Mouse (Mus musculus): ENCODE measurements around the gene Hoxc12.

The Hoxc12 gene

DNA sequence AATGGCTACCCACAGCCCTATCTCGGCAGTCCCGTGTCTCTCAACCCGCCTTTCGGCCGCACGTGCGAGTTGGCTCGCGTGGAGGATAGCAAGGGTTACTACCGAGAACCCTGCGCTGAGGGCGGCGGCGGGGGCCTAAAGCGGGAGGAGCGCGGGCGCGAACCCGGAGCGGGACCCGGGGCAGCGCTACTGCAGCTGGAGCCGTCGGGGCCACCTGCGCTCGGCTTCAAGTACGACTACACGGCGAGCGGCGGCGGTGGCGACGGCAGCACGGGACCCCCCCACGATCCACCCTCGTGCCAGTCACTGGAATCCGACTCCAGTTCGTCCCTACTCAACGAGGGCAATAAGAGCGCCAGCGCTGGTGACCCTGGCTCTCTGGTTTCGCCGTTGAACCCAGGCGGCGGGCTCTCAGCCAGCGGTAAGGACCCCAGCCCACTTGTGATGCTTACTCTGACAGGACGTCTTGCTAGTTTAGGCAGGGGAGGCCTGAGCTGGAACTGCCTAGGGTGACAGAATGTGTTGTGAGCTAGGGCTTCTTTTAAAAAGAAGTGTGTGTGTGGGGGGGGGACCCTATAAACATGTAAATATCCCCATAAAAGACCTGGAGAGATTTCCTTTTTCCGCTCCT, 594 bp downstream of the Hoxc12 start:
- no peak for DNase-seq (ENCODE audit: low spot score in 2 of 2)

DNA sequence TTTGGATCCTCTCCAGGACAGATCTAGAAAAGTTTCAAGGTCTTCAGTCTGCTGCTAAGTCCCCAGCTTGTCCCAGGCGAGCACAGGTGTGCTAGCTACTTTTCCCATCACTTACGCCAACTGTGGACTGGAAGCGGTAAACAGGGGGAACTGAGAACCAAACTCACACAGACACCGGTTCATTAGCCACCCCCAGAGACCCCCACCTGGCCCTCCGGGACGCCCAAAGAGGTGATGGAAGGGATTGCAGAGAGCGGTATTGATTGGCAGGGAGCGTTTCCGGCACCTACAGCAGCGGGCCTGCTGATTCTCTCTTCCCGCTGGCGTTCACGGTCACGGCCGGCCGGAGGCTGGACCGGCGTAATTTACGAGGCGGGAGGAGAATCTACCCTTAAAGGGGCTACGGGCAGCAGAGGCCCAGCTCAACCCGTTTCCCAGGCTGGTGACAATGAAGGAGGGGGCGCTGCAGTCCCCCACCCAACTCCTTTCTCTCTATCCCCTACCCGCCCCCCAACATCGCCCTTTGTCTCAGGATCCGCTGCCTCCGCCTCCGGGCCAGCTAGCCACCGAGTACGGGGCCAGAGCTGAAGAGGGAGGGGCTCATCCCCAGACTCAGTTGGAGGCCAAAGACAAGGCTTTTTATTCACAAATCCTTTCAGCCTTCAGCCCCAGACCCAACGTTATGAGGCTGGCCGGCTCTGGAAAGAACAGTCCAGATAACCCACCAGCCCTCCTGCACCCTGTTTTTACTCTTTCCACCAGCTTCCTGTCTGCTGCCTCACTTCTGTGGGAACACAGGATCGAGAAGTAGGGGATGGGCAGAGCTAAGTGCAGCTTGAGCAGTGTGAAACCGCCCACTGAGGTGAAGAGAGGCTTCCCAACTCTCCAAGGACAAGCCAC, 2.9 kb downstream of the Hoxc12 start:
- no peak for DNase-seq (ENCODE audit: low spot score in 2 of 2)

DNA sequence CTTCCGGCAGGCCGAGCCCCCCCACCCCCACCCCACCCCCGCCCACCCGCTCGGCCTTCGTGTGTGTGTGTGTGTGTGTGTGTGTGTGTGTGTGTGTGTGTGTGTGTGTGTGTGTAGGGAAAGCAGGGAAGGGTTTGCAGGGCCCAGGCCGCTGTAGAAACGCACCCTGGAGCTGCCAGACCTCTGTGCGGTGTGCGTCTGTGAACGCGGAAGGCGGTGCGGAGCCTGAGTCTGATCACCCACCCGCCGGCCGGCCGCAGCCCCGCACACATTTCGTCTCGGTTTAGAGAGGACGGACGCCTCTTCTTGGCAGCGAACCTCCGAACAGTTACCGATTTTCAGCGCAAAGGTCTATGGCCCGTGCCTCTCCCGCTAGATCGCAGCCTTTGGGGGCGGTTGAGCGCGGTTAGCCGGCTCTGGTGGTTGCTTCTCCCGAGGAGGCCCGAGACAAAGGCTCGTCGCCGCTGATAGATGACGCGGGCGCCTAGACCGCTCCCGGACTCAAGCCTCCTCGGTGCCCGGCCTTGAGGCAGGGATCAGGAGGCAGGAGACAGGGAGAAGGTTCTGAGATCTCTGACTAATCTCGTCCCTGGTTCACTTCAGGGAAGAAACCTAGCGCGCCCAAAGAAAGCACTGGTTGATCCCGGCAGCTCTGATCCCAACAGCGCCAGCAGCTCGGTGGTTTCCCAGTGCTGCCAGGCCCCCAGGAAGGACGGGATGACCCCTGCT, 6.3 kb downstream of the Hoxc12 start:
- no peak for DNase-seq (ENCODE audit: low spot score in 2 of 2)

DNA sequence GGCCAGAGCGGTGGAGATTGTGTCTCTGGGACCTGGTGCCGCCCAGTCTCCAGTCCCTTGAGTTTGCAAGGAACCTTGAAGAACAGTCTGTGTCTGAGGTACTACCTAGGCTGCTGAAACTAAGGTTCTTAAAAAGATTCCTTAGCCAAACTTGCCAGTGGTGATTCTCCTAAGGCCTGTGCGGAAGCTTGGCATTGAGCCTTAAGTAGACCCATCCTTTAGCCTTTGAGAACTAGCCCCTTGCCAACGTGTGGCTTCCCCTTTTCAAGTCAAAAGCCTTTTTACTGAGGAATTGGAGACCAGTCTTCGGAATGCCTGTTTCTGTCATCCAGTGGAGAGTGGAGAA, 6.9 kb downstream of the Hoxc12 start:
- no peak for DNase-seq (ENCODE audit: low spot score in 2 of 2)

DNA sequence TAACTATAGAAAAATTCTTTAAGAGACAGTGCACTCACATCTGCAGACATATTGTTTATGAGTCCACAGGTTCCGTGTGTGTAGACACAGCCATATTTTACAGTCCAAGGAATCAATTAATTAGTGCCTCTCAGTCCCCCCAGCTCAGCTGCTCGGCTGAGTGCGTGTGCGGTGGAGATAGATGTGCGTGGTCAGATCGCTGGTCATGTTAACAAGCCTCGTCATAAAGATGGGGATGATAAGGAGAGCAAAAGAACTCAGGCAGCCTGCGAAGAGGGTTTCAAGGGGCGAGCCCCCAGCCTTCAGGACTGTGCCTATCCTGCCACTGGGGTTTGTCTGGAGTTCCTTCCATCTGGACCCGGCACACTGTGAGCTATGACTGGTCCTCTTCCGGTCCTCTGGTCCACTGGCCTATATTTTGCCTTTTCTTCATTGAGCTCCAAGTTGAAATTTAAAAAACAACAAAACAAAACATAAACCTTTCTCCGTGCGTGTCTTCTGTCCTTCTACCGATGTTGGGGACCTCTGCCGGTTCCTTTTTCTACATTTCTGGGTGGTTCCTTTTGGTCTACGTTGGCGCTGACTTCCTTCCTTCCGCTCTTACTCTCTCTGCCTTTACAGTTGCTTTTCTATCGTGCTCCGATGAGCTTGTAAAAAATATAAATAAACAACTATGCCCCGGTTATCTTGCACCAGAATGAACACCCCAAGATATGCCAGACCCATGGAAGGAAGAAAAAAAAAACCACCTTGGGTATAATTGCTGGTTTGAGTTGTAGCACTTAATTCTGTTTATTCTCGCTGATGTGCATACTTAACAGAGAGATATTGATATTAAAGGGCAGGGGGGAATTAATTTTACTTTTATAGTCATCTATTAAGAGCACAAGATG, 8.9 kb downstream of the Hoxc12 start:
- DNase-seq (ENCODE audit: low spot score in 2 of 2): no peak

DNA sequence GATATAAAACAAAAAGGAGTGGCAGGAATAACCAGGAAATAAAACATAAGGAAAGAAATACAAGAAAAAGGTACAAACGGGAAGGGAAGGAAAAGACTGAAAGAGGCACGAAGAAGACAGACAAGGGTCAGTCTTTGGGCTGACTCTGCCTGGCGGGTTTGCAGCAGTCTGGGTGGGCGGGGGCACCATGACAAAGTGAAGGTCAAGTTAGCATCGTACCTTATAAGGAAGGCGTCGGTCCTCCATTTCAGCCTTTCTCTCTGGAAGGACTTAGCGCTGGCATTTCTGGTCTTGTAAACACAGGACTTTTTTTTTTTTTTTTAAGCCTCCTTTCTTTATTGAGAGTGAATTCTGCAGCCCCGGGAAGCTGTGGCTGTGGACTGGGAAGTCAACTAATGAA, 10.7 kb downstream of the Hoxc12 start:
- DNase-seq (ENCODE audit: low spot score in 2 of 2): no peak

DNA sequence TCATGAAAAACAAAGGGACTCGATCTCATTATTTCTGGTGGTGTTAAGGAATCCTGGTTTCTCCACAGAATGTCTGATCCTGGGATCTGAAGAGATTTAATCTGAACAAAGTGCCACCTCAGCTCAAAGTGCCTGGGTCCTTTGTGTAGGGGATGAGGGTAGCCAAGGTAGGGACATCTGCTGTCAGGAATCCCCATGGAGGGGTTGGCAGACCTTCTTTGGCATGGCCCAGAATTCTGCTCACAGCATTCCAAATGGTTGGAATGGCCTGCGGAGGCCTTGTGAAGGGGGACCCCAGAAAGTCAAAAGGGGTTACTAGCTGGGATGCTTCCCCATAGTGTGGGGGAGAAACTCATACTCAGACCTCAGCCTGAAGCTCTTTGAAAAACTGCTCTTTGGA, 12.3 kb downstream of the Hoxc12 start:
- no peak for DNase-seq (ENCODE audit: low spot score in 2 of 2)

DNA sequence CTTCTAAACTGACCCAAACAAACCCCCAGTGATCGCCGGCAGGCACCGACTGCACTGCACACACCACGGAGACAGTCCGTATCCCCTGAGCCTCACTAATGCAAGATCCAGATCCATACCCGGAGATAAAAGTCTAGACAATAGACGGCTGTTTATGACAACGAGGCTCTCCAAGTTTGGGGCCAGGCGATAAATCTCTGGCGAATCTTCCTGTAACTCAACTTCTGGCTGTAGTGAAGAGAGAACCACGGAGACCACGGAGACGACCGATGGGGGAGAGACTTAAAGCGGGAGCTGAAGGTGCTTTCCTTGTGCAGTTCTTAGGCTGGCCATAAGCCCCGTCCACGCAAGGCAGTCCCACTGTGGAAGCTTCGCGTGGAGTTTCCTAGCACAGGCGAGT, 13.1 kb downstream of the Hoxc12 start:
- no peak for DNase-seq (ENCODE audit: low spot score in 2 of 2)

DNA sequence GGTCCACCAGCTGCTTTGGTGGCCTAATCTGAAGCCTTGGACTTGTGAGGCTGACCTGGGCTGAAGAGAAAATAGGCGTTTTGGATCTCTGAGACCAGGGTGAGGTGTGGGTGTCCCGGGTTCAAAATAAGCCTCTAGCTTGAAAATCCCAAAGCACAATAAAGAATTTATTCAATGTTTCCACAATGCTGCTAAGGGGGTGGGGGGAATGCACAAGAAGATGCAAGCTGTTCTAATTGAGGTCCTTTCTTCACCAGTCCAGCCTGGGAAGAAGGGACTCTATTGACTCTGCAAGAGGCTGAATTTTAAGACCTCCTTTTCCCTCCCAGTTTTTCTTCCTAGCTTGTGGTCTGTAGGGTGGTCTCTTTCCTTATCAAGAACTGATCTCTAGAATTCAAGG, 14.3 kb downstream of the Hoxc12 start:
- DNase-seq (ENCODE audit: low spot score in 2 of 2): no peak

DNA sequence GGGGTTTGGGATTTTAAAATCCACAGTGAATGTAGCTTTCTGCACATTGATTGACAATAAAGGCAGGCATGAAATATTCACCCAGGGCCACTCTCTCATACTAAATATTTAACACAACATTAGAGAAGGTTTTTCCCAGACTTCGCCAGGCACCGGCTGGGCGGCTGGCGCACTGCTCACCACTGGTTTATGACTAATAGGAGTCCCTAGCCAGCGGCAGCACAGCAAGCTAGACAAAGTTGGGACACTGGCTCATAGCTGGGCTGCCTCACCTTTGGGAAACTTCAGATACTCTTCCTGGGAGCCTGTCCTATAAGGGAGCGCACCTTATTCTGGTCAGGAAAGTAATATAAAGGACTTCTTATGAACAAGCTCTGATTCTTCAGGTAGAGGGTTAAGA, 17.0 kb downstream of the Hoxc12 start:
- no peak for DNase-seq (ENCODE audit: low spot score in 2 of 2)

DNA sequence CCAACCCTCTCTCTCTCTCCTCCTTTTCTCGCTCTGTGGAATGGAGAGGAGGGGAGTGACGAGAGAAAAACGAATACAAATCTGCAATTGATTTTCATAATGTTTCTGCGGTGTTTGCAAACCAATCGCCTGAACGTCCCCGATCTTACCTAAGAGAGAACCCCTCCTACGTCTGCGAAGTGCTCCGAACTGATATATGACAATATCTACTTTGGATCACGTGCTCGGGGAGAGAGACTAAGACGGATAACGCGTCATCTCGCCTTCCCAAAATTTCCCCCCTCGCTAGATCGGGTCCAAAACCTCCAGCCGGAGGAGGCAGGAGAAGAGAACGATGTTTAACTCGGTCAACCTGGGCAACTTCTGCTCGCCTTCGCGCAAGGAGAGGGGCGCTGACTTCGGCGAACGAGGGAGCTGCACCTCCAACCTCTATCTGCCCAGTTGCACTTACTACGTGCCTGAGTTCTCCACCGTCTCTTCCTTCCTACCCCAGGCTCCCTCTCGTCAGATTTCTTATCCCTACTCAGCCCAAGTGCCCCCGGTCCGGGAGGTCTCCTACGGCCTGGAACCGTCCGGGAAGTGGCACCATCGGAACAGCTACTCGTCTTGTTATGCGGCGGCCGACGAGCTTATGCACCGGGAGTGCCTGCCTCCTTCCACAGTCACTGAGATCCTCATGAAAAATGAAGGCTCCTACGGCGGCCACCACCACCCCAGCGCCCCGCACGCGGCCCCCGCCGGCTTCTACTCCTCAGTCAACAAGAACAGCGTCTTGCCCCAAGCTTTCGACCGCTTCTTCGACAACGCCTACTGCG, 17.8 kb downstream of the Hoxc12 start, which contains the start of gene Hoxc11:
Gene Hoxc11, plus strand, starts transcription at position 236 of the 815 bp plus-strand sequence.
- DNase-seq (ENCODE audit: low spot score in 2 of 2): no peak

DNA sequence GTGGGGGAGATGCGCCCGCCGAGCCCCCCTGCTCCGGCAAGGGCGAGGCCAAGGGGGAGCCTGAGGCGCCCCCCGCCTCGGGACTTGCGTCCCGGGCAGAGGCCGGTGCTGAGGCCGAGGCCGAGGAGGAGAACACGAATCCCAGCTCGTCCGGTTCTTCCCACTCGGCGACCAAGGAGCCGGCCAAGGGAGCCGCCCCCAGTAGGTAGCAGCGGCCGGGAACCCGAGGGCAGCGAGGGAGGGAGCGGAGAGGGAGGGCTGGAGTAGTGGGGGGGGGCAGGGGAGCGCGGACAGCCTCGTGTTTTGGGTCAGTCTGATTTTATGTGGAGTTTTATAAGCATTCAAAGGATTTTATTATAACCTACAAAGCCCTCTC, 18.4 kb downstream of the Hoxc12 start:
- no peak for DNase-seq (ENCODE audit: low spot score in 2 of 2)

DNA sequence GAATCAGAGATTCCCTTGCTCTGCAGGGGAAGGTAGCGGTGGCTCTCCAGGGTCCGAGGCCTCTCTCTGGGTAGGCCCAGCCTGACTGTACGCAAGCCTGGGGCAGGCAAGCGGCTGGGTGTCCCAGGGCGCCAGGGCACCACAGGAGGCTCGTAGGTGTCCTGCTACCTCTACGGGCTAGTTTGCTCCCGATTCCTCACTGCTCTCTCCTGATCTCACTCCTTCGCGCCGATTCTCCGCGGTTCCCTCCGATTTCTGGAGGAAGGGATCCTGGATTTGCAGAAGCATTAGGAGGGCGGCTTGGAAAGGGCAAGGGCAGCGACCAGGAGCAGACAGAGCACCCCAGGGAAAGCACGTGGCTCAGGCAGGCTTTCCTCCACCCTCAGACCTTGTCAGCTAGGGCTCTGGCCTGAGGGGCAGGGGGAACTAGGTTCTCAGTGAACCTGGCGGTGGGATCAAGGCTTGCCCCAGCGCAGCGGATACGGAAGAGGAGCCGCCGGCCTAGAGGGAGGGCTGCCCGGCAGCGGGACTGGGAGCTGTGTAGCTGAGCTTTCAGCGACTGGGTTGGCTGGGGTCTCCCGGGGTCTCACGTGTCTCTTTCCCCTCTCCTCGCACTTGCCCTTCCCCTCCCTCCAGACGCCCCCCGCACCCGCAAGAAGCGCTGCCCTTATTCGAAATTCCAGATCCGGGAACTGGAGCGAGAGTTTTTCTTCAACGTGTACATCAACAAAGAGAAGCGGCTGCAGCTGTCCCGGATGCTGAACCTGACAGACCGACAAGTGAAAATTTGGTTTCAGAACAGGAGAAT, 19.5 kb downstream of the Hoxc12 start:
- no peak for DNase-seq (ENCODE audit: low spot score in 2 of 2)

DNA sequence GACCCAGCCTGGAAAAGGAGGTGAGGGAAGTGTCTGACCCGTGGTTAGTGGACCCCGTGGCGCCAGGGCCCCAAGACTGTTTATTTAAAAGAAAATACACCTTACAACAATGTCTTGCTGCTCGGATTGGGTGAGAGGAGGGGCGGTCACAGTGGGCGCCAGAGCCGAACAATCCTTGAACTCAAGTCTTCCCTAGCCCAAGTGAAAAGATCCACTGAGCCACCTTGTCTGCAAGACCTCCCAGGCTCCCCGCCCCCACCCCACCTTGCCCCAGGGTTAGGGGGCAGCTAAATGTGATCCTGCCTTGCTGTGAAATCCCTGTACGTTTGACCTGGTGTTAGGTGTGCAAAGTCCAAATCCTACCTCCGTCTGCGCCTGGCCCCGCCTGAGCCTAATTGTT, 20.3 kb downstream of the Hoxc12 start:
- DNase-seq (ENCODE audit: low spot score in 2 of 2): no peak

DNA sequence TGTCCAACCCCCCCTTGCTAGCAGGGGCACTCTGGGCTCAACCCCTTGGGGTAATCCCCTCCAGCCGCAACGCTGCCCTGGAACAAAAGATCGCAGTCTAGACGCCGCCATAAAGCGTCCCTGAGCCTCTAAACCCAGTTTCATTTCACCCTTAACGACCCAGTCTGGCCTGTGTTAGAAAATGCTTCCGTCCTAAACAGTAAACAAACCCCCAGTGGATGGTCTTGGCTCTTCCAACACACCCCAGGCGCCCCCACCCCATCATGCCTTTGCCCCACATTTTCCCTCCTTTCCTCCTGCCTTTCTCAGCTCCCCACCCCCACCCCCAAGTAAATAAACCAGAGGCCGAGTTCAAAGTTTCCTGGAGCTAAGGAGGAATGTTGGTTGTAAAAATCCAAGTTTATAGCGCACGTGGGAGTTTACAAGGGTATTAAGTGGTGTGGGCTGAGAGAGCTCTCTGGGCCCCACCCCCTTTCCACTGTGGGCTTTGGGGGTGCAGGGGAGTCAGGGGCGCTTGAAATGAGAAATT, 23.2 kb downstream of the Hoxc12 start:
- no peak for DNase-seq (ENCODE audit: low spot score in 2 of 2)

DNA sequence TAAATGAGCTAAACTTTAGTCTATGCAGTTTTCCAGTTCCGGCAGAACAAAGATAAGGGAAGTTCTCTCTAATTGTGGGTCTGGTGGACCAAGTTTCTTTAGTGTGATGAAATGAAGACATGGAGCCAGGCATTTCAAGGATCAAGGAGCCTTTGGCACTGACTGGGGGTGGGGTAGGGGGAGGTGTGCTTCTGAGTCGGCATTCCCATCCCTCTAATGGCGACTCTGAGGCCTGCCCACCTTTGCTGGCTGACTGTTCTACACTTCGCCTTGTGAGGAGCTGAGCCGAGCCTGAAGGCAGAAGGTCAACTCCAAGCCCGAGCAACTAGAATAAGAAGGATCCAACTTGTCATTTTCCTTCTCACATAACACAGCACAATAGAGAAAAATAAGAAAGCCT, 25.2 kb downstream of the Hoxc12 start:
- no peak for DNase-seq (ENCODE audit: low spot score in 2 of 2)

DNA sequence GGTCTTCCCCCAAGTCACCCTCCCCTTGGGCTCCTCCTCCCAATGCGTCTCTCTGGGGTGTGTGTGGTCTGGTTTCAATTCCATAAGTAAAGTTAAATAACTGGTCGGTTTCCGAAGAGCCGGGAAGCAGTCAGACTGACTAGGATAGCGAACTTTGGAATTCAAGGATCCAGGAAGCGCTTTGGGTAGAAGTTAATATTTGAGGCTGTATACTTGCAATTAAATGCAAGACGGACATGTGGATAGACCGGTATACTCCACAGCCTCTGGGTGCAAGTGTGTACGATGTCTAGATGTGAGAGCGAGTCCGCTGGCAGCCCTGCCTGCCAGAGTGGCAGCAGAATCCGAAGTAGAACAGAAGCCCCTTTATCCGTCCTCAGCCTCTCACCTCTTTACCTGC, 25.9 kb downstream of the Hoxc12 start:
- DNase-seq (ENCODE audit: low spot score in 2 of 2): no peak

DNA sequence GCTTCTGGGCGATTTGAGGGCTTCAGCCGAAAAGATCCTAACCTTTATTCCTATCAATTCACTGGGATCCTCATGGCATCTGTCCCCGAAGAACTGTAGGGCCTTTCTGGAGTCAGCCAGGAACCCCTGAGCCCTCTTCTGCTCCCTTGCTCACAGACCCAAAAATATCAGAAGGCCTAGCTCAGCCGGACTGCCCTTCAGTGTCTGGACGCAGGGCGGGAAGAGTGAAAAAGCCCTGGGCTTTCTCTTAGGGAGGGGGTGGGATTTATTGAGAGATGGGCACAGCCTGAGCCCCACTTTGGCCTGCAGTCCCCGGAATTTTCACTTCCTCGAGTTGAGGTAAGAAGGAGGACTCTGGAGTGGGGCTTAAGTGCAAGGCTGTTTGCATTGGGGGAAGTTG, 26.7 kb downstream of the Hoxc12 start:
- DNase-seq (ENCODE audit: low spot score in 2 of 2): no peak

DNA sequence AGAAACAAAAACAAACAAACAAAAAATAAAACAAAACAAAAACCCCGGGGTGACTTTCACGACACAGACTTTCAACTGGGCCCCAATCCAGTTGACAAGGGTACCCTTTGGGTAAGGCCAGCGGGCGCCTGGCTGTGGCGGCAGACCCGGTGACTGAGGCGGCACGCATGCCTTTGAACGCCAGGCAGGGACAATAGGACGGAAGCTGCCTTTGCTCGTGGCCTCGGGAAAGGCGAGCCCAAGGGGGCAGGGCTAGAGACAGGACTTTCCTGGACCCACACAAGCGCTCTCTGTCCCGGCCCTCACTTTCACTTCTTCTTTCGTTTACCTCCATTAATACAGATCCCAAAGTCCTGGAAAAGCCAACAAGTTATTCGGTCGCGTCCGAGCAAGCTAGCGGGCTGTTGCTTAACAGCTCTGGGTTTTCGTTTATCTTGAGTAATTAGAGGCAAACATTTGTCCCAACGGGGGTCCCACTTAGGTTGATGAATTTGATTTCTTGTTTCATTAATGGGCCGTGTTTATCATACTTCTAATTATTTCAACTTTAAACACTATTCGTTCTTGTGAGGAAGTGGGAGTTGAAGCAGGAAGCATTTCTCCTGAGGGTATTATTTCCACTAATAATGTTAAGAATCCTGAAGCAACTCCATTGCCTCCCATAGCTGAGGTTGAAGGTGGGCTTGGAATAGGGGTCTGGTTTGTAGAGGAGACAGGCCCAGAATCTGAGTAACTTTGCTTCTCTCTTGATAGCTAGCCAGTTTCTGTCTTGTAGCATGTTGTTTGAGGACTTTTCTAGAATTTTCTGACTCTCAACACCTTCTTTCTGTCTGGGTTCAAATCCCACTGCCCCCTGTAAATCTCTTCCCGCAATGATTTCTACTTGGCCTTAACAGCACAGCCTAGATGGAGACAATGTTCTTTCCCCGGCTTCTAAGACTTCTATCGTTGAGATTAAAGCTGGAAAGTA, 27.4 kb downstream of the Hoxc12 start:
- no peak for DNase-seq (ENCODE audit: low spot score in 2 of 2)
